Mouse (Mus musculus): ENCODE measurements at regions not wholly inside any gene's neighbourhood (a gene's known extent, or its start where the extent isn't known, plus 50 kb on each side); places are given as distances from the start of the nearest gene placed in this dataset.

- no peak for TF ChIP-seq POLR2A (IDR thresholded peaks at IDR 0.05; ENCODE audit: insufficient read depth, low read depth, low read length)
- no peak for TF ChIP-seq CTCF (IDR thresholded peaks at IDR 0.05)
Measured at GRCm38 (mm10) chr2:169412361-169412760, 175.2 kb downstream of the Gm11011 start.

Measured in heart, adult 2 months (tissue).